Mouse (Mus musculus) heart, adult 18-20 months (tissue): ENCODE measurements at regions not wholly inside any gene's neighbourhood (a gene's known extent, or its start where the extent isn't known, plus 50 kb on each side); places are given as distances from the start of the nearest gene placed in this dataset.
A peak's percentile ranks its signal among the peaks of the same experiment; 100 is the strongest.

ENCODE experiments used
- DNase-seq, 2 experiments: peaks; one replicate each; pipeline ENCODE4 v3.0.0; 2021 to 2022; ENCODE audit warnings: mixed read lengths in 1 of 2

DNA sequence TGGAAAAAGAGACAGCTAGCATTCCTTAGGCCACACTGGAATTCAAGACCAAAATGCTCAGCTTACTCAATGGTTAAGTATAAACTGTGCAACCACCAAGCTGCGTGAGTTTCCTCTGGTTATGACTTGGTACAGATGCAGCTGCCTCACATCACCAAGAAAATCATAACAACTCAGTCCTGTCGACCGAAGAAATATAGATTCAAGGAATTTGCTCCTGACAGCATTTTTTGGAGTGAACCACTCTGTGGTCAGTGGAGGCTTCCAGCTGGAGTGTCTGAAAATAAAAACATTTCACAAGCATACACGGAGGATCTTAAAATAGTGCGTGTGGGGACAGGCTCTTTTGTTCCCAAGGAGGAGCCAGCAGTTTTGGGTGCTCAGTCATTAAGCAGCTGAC, 253.8 kb downstream of the Bckdhb start:
- DNase-seq, result peak; percentile 11 to 44

DNA sequence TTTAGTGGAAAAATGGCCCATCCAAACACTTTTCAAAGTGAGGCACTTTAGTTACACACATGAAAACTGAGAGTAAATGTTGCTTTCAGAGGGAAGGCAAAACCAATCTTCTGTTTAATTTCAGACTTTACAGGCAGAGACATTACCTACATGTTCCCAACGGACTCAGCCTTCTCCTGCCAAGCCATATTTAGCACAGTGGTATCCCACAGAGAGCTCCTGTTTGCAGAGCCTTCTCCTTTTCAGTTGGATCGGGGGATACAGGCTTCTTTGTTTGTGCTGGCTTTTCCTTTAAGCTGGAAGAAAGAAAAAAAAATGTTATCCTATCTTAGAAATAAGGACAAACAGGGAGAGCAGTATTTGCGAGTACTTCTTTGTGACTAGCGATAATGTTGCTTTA, 254.3 kb downstream of the Bckdhb start:
- peak; percentile 7 to 19 for DNase-seq

DNA sequence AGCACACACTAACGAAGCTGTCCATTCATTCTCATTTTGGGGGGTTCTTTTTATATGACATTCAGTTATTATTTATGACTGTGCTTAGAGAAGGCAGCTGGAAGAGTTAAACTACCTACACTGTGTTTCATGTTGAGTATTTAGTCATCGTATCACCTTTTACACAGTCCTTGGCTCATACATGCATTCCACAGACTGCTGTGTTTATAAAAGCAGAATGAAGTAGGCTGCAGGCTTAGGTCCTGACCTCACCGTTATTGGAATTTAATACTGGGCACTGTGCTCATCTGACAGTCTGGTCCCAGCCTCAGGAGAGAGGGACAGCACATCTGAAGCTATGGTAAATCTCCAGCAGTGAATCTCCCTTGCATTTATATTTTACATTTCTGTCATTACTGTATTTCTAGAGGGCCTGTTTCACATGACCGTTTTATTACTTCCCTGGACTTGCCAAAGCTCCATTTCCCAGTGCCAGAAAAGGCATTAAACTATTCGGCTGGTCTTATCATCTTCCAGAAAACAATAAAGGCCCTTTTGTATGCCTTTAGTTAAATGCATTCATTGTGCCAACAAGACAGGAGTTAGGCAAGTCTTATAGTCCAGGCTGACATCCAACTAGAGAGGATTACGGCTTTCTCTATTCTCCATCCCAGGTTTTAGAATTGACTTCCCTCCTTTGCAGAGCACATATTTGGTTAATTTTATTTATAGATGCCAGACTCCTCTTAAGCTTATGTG, 258.9 kb downstream of the Bckdhb start:
- DNase-seq, result peak in 1 of 2 experiments; percentile 5

DNA sequence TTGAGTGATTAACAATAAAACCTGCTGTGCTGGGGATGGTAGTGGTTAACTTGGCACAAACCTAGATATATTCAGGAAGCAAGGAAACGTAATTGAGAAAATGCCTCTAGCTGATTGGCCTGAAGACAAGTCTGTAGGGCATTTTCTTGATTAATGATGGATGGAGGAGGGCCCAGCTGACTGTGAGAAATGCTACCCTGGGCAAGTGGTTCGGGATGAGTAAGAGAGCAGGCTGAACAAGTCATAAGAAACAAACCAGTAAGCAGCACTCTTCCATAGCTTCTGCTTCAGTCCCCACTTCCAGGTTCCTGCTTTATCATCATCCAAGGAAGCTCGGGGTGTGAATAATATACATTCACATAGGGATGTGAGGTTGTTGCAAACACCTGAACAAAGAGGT, 262.6 kb downstream of the Bckdhb start:
- DNase-seq, result no peak

DNA sequence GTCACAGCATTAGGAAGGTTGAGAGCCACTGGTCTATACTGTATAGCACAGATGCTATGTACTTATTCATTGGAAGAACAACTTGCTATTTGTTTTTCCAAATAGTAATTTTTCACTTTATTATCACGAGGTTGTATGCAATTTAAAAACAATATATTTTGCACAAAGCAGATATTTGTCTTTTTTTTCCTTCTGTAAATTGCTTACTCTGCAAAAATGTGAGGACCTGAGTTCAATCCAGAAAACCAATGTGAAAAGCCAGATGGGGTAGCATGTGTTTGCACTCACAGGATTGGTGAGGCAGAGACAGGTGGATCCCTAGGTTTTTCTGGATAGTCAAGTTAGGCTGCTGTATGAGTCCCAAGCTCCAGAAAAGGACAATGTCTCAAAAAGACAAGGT, 268.5 kb downstream of the Bckdhb start:
- no peak for DNase-seq

- peak in 1 of 2 experiments; percentile 11 for DNase-seq
Observed at GRCm38 (mm10) chr9:84194716-84195115, 269.8 kb downstream of the Bckdhb start.

- DNase-seq, result no peak
Observed at GRCm38 (mm10) chr9:84195338-84195737, 270.4 kb downstream of the Bckdhb start.

DNA sequence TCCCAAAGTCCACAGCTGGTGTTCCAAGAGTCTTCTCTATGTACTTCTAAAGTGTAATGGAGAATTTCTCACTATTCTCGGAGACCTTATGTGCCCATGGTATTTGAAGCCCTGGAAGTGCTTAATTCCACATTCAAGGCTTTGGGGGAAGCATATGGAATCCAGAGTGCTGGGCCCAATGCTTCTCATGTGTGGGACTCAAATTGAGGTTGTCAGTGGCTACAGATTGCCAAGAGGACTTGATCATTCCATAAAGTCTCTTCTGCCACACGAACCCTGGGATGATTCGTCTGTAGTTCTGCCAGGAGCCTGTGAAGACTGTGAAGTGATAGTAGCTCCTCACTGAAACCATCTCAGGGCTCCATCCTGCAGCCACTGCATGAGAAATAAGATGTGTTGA, 275.3 kb downstream of the Bckdhb start:
- DNase-seq, result no peak

- no peak for DNase-seq
Observed at GRCm38 (mm10) chr9:84204056-84204455, 279.1 kb downstream of the Bckdhb start.

- DNase-seq, result no peak
Observed at GRCm38 (mm10) chr9:84240491-84240975, 315.6 kb downstream of the Bckdhb start.

GRCm38 (mm10) chr9:84249765-84250164, 324.8 kb downstream of the Bckdhb start:
- DNase-seq, result no peak

DNA sequence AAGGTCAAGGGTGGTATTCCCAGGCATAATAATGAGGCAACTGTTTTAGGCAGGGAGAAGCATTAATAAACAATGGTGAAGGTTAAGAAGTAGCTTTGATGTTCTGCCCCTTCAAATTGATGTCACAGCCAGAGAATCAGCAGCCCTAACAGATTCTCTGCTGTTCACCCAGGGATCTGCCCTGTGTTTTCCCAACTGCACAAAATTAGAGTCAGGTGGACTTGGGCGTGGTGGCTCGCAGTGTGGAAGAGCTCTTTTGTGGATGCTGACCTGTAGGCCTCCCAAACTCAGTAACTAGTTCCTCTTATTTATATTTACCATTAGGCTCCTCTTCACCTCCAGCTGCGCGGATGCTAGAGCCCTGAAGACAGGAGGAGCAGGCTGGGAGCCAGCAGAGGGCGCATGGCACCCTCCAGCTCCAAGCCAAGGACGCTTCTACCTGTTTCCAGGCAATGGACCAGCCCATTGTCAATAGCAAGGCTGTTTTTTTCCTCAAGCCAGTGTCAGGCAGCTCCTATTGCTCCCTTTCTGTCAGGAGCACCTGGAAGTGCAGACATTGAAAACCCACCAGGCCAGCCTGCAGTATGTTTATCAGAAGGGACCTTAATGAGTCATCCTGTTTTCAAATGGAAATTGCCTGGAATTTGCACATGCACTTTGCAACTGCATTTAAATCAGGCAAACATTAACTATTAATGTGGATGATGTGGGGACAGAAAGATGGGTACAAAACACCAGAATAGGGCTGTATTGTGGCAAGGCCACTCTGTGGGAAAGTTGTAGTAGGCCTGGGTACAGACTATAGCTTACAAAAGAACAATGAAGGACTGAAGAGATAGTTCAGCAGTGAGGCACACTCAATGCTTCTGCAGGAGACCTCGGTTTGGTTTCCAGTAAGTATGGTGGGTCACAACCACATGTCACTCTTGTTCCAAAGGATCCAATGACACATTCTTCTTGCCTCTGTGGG, 328.4 kb downstream of the Bckdhb start:
- DNase-seq, result peak; percentile 10 to 20

GRCm38 (mm10) chr9:84258488-84258887, 333.5 kb downstream of the Bckdhb start:
- DNase-seq, result no peak

DNA sequence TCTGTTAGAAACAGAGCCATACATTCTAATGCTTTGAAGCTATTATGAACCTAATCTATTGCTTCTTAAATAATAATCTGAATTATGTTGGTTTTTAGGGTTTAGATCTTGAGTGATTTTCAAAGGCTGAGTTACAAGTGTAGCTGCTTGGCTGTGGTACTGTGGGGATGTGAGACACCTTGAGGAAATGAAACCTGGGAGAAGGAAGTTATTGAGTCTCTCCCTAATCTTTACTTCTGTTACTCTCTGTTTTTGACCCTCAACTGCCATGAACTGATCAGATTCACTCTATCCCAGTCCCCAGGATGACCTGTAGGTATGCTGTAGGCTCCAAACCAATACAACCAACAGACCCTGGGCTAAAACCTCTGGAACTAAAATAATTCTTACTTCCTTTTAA, 334.8 kb downstream of the Bckdhb start:
- no peak for DNase-seq

DNA sequence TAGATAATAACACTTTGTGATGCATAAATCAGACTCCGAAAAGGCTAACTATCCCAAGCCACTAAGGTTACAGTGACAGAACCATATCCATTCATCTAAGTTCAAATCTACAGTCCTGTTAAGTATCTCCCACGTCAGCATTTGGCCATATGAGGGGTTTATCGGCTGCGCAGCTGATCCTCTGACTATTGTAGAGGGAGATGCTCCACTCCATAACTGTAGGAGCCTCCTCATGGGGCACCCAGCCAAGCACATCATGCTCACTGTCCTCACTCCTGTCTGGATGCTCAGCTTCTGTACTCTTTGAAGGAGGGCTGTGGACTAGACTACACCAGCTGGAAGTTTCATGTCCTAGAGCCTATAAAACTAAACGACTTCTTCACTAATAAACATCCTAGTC, 337.2 kb downstream of the Bckdhb start:
- no peak for DNase-seq

GRCm38 (mm10) chr9:84266974-84267373, 342.0 kb downstream of the Bckdhb start:
- no peak for DNase-seq

DNA sequence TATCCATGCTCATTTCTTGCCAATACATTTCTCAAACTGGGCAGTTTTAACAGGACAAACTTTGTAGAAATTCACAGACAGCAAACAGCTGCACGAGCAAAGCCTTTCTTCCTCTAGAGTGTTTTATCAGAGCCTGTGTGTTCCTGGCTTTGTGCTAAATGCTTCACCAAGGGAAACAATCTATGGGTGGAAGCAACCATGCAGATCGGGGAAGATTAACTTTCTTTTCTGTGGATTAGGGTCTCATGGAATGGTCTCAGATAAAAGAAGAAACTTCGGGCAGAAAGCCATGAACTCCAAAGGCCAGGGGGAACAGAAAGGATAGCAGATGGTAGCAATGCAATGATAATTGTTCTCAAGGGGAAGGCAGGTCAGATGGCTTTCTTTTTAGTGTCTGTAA, 349.7 kb downstream of the Bckdhb start:
- no peak for DNase-seq

DNA sequence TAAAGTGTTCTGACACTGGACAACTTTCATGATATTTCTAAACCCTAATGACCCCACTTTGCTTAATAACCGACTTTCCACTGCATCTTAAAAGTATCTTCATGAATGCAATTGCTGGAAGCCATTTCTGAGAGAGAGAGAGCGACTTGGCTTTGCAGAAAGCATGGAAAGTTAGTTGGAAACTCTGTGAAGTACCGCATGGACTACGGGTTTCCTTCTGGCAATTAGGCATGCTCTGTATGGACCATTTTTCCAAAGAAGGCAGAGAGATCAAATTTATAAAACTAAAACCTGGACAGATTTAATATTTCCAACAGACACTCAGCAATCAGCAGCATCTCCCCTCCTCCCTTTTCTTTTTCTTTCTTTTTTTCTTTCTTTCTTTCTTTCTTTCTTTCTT, 353.4 kb downstream of the Bckdhb start:
- DNase-seq, result no peak

GRCm38 (mm10) chr9:84278731-84279130, 353.8 kb downstream of the Bckdhb start:
- no peak for DNase-seq

DNA sequence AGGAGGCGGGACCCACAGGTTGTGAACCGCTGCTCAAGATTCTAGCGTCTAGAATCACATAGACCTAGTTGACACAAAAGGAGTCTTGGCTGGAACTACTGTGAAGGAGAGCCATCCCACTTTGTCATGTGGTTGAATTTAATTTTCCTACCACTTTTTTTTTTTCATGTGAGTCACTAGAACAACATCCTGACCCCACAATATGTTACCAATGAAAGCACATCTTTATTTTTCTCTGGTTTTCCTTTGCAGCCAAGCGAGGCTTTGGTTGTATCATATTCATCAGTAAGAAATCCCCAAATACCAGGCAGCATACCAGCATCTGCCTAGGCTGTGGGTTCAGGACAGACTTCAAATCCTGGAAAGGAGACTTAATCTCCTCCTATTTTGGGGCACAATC, 356.0 kb downstream of the Bckdhb start:
- no peak for DNase-seq

DNA sequence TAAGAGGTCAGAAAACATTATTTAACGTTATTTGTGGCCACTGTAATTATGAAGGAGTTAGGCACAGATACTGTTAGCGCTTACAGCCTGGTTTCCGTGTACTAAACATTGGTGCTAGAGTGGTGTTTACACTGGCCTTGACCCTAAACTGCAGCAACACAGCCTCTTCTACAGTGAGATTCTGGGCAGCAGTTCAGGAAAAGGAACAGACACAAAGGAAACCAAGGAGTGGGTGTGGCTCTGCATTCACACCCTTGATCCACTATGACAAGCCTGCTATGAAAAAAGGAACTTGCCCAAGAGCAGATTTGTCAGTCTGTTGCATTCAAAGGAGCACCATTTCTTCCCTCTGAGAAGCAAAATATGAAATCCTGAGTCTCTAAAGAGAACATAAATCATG, 356.7 kb downstream of the Bckdhb start:
- DNase-seq, result peak in 1 of 2 experiments; percentile 51

- DNase-seq, result no peak
Observed at GRCm38 (mm10) chr9:84283296-84283695, 358.4 kb downstream of the Bckdhb start.

DNA sequence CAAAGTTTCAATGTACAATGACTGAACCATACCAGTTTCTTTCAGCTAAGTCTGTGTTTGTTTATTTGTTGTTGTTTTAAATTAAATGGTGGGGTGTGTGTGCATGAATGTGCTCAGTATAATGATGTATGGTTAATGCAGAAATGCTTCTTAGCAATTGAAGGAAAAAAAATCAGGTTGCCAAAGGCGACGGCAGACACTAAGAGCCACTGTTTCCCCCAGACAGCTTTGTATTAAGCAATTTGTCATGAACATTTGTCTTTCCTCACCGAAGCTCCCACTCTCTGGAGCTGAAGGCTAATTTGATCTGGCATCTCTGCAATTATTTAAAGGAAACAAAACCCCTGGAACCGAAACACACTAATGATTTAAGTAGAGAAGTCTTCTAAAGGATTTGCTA, 360.7 kb downstream of the Bckdhb start:
- DNase-seq, result no peak
